Mouse (Mus musculus): ENCODE data around the gene Gm44502. TPM values are rescaled to one million over a fixed set of nuclear protein-coding genes. Genes with fewer than 3 reads are reported as not detected.

Gm44502 gene
- polyA plus RNA-seq, 1 experiment from 2014 or later = not detected

DNA sequence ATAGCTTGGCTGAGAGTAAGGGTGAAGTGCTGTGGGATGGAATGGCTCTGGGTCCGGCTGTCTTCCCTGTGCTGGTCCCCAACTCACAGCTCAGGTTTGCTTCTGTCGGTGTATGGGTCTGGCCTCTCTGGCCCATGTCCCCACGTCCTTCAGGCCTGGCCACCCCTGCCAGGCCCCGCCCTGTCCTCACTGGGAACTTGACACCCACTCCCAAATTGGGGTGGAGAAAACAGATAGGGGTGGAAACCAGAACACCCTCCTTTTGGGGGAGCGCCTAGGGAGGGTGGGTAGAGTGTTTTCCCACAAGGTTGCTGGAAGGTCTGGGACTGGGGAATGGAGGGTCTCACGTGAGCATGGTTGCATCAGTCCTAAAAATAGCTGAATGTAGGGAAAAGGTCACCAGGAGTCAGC lies 3.8 kb downstream of the Gm44502 start, which contains the start of gene Cpt1b:
Cpt1b (minus strand) TSS at position 153 of the 411 bp plus-strand sequence.
- Histone ChIP-seq H3K4me1 (ENCODE audit: control insufficient read depth, insufficient read depth, low read length) (peaks cover 7% of the 10 kb centered on the region; the same call in 1 of the 2 replicates), H3K27ac (replicated peaks; ENCODE audit: low read depth, low read length) (no peak within 1 kb of the TSS), H3K9me3 (ENCODE audit: control insufficient read depth, low read length) (no peaks in the 10 kb centered on the region), H3K36me3 (ENCODE audit: control insufficient read depth, insufficient read depth, low read length) (peaks cover 34% of the 10 kb centered on the region), H3K4me2 (ENCODE audit: low read length) (no peak within 1 kb of the TSS), H3K27me3 (ENCODE audit: control insufficient read depth, insufficient read depth, low read length) (no peaks in the 10 kb centered on the region), H3K9ac (replicated peaks; ENCODE audit: low read length) (no peak within 1 kb of the TSS), H3K4me3 (replicated peaks; ENCODE audit: low read depth, low read length) (no peak within 1 kb of the TSS)
- 37% methylated on average over 6 of the region's 6 CpGs for WGBS
- no peak for ATAC-seq (ENCODE audit: low FRiP score, low TSS enrichment)
- DNase-seq = no peak

DNA sequence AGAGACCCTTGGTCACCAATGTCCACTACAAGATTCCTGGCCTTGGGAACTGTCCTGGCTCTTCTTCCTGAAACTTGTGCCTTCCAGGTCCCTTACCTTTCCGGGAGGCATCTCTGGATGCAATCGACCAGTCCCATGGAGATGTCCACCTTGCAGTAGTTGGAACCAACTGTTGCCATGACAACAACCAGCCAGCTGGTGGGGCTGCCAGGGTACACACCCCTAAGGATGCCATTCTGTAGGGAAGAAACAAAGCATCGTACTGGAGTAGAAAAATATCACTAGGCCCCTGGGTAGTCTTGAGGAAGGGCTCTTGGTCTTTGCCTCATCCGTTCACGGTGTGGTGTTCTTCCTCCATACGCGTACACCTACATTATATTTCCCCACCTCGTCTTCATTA lies 4.9 kb downstream of the Gm44502 start:
- no peak overlapping the region for H3K9ac ChIP-seq (replicated peaks; ENCODE audit: low read length)
- no peak overlapping the region for H3K27ac ChIP-seq (replicated peaks; ENCODE audit: low read depth, low read length)
- H3K36me3 ChIP-seq (ENCODE audit: control insufficient read depth, insufficient read depth, low read length) = peaks cover 45% of the 10 kb centered on the region
- ATAC-seq (ENCODE audit: low FRiP score, low TSS enrichment) (no peak), DNase-seq (peak; percentile 2)
- H3K4me3 ChIP-seq (replicated peaks; ENCODE audit: low read depth, low read length) = no peak overlapping the region
- WGBS = 88% methylated on average over 8 of the region's 8 CpGs
- H3K4me1 ChIP-seq (ENCODE audit: control insufficient read depth, insufficient read depth, low read length) = peaks cover 7% of the 10 kb centered on the region; the same call in 1 of the 2 replicates
- no peaks in the 10 kb centered on the region for H3K27me3 ChIP-seq (ENCODE audit: control insufficient read depth, insufficient read depth, low read length)
- H3K9me3 ChIP-seq (ENCODE audit: control insufficient read depth, low read length) = no peaks in the 10 kb centered on the region
- no peak overlapping the region for H3K4me2 ChIP-seq (ENCODE audit: low read length)

DNA sequence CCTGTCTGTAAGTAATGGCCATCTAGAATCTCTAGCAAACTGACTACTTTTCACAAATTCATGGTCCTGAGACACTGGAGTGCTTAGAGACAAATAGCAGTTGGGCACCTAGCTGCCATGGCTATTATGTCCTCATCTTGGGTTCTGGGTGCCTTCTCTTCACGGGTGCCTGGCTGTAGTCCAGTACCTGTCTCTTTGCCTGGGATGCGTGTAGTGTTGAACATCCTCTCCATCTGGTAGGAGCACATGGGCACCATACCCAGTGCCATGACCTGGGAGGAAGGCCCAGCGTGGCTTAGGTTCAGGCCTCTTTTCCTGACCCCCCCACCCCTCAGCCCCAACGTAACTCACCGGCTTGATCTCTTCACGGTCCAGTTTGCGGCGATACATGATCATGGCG lies 7.6 kb downstream of the Gm44502 start:
- peaks cover 59% of the 10 kb centered on the region for H3K36me3 ChIP-seq (ENCODE audit: control insufficient read depth, insufficient read depth, low read length)
- no peak overlapping the region for H3K4me2 ChIP-seq (ENCODE audit: low read length)
- H3K9ac ChIP-seq (replicated peaks; ENCODE audit: low read length) = no peak overlapping the region
- DNase-seq (no peak), ATAC-seq (ENCODE audit: low FRiP score, low TSS enrichment) (no peak)
- WGBS = 94% methylated on average over 9 of the region's 9 CpGs
- H3K4me3 ChIP-seq (replicated peaks; ENCODE audit: low read depth, low read length) = no peak overlapping the region
- H3K27ac ChIP-seq (replicated peaks; ENCODE audit: low read depth, low read length) = no peak overlapping the region
- no peaks in the 10 kb centered on the region for H3K9me3 ChIP-seq (ENCODE audit: control insufficient read depth, low read length)
- H3K27me3 ChIP-seq (ENCODE audit: control insufficient read depth, insufficient read depth, low read length) = no peaks in the 10 kb centered on the region
- H3K4me1 ChIP-seq (ENCODE audit: control insufficient read depth, insufficient read depth, low read length) = no peaks in the 10 kb centered on the region

DNA sequence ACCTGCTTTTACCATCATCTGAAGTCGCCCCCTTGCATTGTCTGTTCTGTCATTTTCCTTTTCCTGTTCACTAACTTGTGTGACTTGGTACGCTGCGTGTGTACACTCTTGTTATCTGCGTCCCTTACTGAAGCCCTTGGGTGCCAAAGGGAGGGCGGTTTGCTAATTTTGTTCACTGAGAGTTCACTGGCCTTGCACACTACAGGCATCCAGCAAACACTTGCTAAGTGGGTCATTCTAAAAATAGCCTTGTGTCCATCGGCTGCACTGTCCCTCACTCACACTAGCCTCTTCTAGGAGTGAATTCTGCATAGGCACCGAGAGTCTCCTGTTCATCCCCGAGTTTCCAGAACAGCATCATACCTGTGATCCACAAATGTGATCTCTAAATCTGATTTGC lies 14.2 kb downstream of the Gm44502 start:
- no peak overlapping the region for H3K9ac ChIP-seq (replicated peaks; ENCODE audit: low read length)
- no peak overlapping the region for H3K4me2 ChIP-seq (ENCODE audit: low read length)
- H3K27ac ChIP-seq (replicated peaks; ENCODE audit: low read depth, low read length) = no peak overlapping the region
- H3K36me3 ChIP-seq (ENCODE audit: control insufficient read depth, insufficient read depth, low read length) = peaks cover 37% of the 10 kb centered on the region
- H3K4me1 ChIP-seq (ENCODE audit: control insufficient read depth, insufficient read depth, low read length) = no peaks in the 10 kb centered on the region
- 89% methylated on average over 8 of the region's 8 CpGs for WGBS
- no peaks in the 10 kb centered on the region for H3K9me3 ChIP-seq (ENCODE audit: control insufficient read depth, low read length)
- DNase-seq = no peak
- H3K4me3 ChIP-seq (replicated peaks; ENCODE audit: low read depth, low read length) = no peak overlapping the region
- no peaks in the 10 kb centered on the region for H3K27me3 ChIP-seq (ENCODE audit: control insufficient read depth, insufficient read depth, low read length)
- no peak for ATAC-seq (ENCODE audit: low FRiP score, low TSS enrichment)

DNA sequence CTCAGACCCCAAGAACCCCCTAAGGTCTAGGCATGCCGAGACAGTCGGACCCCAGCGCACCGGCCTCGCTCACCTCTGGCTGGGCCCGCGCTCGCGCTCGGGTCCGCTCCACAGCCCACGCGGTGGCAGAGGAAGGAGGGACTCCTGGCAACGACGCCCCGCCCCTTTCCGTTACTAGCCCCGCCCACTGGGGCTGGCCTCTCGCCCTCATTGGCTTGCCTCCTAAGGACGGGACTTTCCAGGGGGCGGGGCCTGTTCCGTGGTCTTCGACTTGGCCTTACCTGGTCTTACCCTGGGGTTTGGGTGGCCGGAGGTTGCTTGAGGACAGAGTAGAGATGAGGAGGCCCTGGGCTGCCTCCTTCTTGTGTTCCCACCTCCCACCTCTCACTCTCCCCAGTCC lies 19.4 kb downstream of the Gm44502 start, which contains the start of gene Syce3:
Syce3 (minus strand) TSS at position 386 of the 400 bp plus-strand sequence.
- Histone ChIP-seq H3K4me2 (ENCODE audit: low read length) (no peak within 1 kb of the TSS), H3K36me3 (ENCODE audit: control insufficient read depth, insufficient read depth, low read length) (no peaks in the 10 kb centered on the region), H3K27ac (replicated peaks; ENCODE audit: low read depth, low read length) (no peak within 1 kb of the TSS), H3K4me1 (ENCODE audit: control insufficient read depth, insufficient read depth, low read length) (no peaks in the 10 kb centered on the region), H3K9me3 (ENCODE audit: control insufficient read depth, low read length) (peaks cover 11% of the 10 kb centered on the region), H3K27me3 (ENCODE audit: control insufficient read depth, insufficient read depth, low read length) (no peaks in the 10 kb centered on the region), H3K9ac (replicated peaks; ENCODE audit: low read length) (no peak within 1 kb of the TSS), H3K4me3 (replicated peaks; ENCODE audit: low read depth, low read length) (no peak within 1 kb of the TSS)
- WGBS = 88% methylated on average over 24 of the region's 24 CpGs
- DNase-seq (no peak), ATAC-seq (ENCODE audit: low FRiP score, low TSS enrichment) (no peak)

GRCm38 (mm10) chr15:89406691-89407090 lies 22.8 kb downstream of the Gm44502 start:
- Histone ChIP-seq H3K4me2 (ENCODE audit: low read length) (no peak overlapping the region), H3K9me3 (ENCODE audit: control insufficient read depth, low read length) (peaks cover 11% of the 10 kb centered on the region), H3K4me3 (replicated peaks; ENCODE audit: low read depth, low read length) (no peak overlapping the region), H3K9ac (replicated peaks; ENCODE audit: low read length) (no peak overlapping the region), H3K4me1 (ENCODE audit: control insufficient read depth, insufficient read depth, low read length) (no peaks in the 10 kb centered on the region), H3K36me3 (ENCODE audit: control insufficient read depth, insufficient read depth, low read length) (no peaks in the 10 kb centered on the region), H3K27me3 (ENCODE audit: control insufficient read depth, insufficient read depth, low read length) (no peaks in the 10 kb centered on the region), H3K27ac (replicated peaks; ENCODE audit: low read depth, low read length) (no peak overlapping the region)
- ATAC-seq (ENCODE audit: low FRiP score, low TSS enrichment) = no peak
- DNase-seq = no peak

- no peaks in the 10 kb centered on the region for H3K4me1 ChIP-seq (ENCODE audit: control insufficient read depth, insufficient read depth, low read length)
- ATAC-seq (ENCODE audit: low FRiP score, low TSS enrichment) (no peak), DNase-seq (no peak)
- no peak overlapping the region for H3K27ac ChIP-seq (replicated peaks; ENCODE audit: low read depth, low read length)
- H3K9me3 ChIP-seq (ENCODE audit: control insufficient read depth, low read length) = peaks cover 11% of the 10 kb centered on the region
- WGBS = 87% methylated on average over 10 of the region's 10 CpGs
- H3K4me2 ChIP-seq (ENCODE audit: low read length) = no peak overlapping the region
- no peaks in the 10 kb centered on the region for H3K27me3 ChIP-seq (ENCODE audit: control insufficient read depth, insufficient read depth, low read length)
- no peaks in the 10 kb centered on the region for H3K36me3 ChIP-seq (ENCODE audit: control insufficient read depth, insufficient read depth, low read length)
- H3K9ac ChIP-seq (replicated peaks; ENCODE audit: low read length) = no peak overlapping the region
- no peak overlapping the region for H3K4me3 ChIP-seq (replicated peaks; ENCODE audit: low read depth, low read length)
Measured at GRCm38 (mm10) chr15:89404831-89405623, 24.5 kb downstream of the Gm44502 start.

DNA sequence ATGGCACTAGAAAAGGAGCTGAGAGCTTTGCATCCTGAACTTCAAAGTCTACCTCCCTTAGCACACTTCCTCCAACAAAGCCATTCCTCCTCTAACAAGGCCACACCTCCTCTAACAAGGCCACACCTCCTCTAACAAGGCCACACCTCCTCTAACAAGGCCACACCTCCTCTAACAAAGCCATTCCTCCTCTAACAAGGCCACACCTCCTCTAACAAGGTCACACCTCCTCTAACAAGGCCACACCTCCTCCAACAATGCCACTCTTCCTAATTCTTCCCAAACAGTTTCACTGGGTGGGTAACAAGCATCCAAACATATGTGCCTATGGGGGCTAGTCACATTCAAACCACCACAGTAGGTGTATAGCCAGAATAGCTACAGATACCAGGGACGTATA lies 27.0 kb downstream of the Gm44502 start:
- 76% methylated on average over 1 of the region's 1 CpGs for WGBS
- DNase-seq (no peak), ATAC-seq (ENCODE audit: low FRiP score, low TSS enrichment) (no peak)
- H3K9ac ChIP-seq (replicated peaks; ENCODE audit: low read length) = no peak overlapping the region
- no peak overlapping the region for H3K4me2 ChIP-seq (ENCODE audit: low read length)
- H3K4me3 ChIP-seq (replicated peaks; ENCODE audit: low read depth, low read length) = no peak overlapping the region
- H3K36me3 ChIP-seq (ENCODE audit: control insufficient read depth, insufficient read depth, low read length) = no peaks in the 10 kb centered on the region
- no peaks in the 10 kb centered on the region for H3K4me1 ChIP-seq (ENCODE audit: control insufficient read depth, insufficient read depth, low read length)
- H3K27me3 ChIP-seq (ENCODE audit: control insufficient read depth, insufficient read depth, low read length) = no peaks in the 10 kb centered on the region
- no peak overlapping the region for H3K27ac ChIP-seq (replicated peaks; ENCODE audit: low read depth, low read length)
- peaks cover 6% of the 10 kb centered on the region; the same call in 1 of the 2 replicates for H3K9me3 ChIP-seq (ENCODE audit: control insufficient read depth, low read length)

DNA sequence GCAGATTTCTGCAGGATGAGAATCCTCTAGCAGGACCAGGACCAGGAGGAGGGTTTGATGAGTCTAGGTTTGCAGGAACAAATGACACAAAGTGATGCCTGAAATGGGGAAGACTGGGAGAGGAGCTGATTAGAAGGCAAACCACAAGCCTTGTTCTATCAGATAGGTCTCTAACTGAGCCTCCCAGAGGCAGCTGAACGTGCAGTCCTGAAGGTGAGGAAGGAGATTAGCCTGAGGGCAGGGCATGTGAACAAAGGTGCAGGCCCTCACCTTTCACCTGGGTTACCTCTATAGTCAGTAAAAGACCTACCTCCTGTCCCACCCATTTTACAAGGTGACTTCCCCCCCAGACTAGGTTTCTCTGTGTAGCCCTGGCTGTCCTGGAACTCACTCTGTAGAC lies 29.8 kb downstream of the Gm44502 start:
- no peaks in the 10 kb centered on the region for H3K27me3 ChIP-seq (ENCODE audit: control insufficient read depth, insufficient read depth, low read length)
- no peaks in the 10 kb centered on the region for H3K36me3 ChIP-seq (ENCODE audit: control insufficient read depth, insufficient read depth, low read length)
- no peak overlapping the region for H3K4me2 ChIP-seq (ENCODE audit: low read length)
- 61% methylated on average over 1 of the region's 1 CpGs for WGBS
- H3K27ac ChIP-seq (replicated peaks; ENCODE audit: low read depth, low read length) = no peak overlapping the region
- H3K4me1 ChIP-seq (ENCODE audit: control insufficient read depth, insufficient read depth, low read length) = no peaks in the 10 kb centered on the region
- DNase-seq (no peak), ATAC-seq (ENCODE audit: low FRiP score, low TSS enrichment) (no peak)
- H3K9me3 ChIP-seq (ENCODE audit: control insufficient read depth, low read length) = no peaks in the 10 kb centered on the region
- no peak overlapping the region for H3K4me3 ChIP-seq (replicated peaks; ENCODE audit: low read depth, low read length)
- H3K9ac ChIP-seq (replicated peaks; ENCODE audit: low read length) = no peak overlapping the region

Measured in midbrain, embryonic 14.5 days (tissue).